Mouse (Mus musculus): ENCODE results near the gene Bptf. TPM values are rescaled to one million over a fixed set of nuclear protein-coding genes. Genes with fewer than 3 reads are reported as not detected.
A peak's percentile ranks its signal among the peaks of the same experiment; 100 is the strongest.
"Not testable (repeated sequence)": the region's sequence is repeated elsewhere in the genome, so short reads cannot be mapped to it uniquely, and the experiment has no call there.

Gene Bptf
- polyA plus RNA-seq, 1 experiment, result 58.4 TPM

DNA sequence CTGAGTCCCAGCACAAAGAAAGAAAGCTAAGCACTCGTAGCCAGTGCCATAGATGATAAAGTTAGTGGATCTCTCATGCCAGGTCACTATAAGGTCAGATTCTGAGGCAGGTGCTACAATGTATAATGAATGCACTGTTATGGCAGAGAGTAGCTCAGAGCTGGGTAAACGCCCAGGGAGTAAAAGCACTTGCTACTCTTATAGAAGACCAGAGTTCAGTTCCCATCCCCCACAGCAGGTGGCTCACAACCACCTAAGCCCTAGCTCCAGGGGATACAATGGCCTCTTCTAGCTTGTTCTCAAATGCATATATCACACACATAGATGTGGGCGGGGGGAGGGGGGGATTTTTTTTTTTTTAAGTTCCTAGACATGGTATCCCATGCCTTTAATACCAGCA is 3.8 kb upstream of the Bptf start:
- TF ChIP-seq POLR2A (IDR thresholded peaks at IDR 0.05; ENCODE audit: control insufficient read depth, extremely low read depth, insufficient read depth, low read length, poor library complexity) (no peak), CTCF (IDR thresholded peaks at IDR 0.05; ENCODE audit: borderline replicate concordance, control insufficient read depth, extremely low read depth, insufficient read depth, low read length, poor library complexity) (no peak)
- 63% methylated on average over 3 of the region's 3 CpGs for WGBS
- H3K4me3 ChIP-seq (ENCODE audit: control insufficient read depth, insufficient read depth, low read length), result no peak overlapping the region
- no peak overlapping the region for H3K27ac ChIP-seq (ENCODE audit: control insufficient read depth, insufficient read depth, low read length)
- H3K27me3 ChIP-seq (ENCODE audit: control insufficient read depth, insufficient read depth, low read length), result no peaks in the 10 kb centered on the region
- DNase-seq, result peak; percentile 37
- peaks cover 12% of the 10 kb centered on the region for H3K4me1 ChIP-seq (replicated peaks; ENCODE audit: control insufficient read depth, insufficient read depth, low read length)
- H3K36me3 ChIP-seq (ENCODE audit: control insufficient read depth, insufficient read depth, low read length), result no peaks in the 10 kb centered on the region

GRCm38 (mm10) chr11:107132426-107132825 is 499 bp upstream of the Bptf start:
- no peak for DNase-seq
- WGBS, result 14% methylated on average over 16 of the region's 16 CpGs
- Histone ChIP-seq H3K36me3 (ENCODE audit: control insufficient read depth, insufficient read depth, low read length) (no peaks in the 10 kb centered on the region), H3K27me3 (ENCODE audit: control insufficient read depth, insufficient read depth, low read length) (no peaks in the 10 kb centered on the region), H3K4me3 (ENCODE audit: control insufficient read depth, insufficient read depth, low read length) (peak overlapping the region; percentile 32), H3K4me1 (replicated peaks; ENCODE audit: control insufficient read depth, insufficient read depth, low read length) (peaks cover 7% of the 10 kb centered on the region), H3K27ac (ENCODE audit: control insufficient read depth, insufficient read depth, low read length) (no peak overlapping the region)
- no peak for TF ChIP-seq POLR2A (IDR thresholded peaks at IDR 0.05; ENCODE audit: control insufficient read depth, extremely low read depth, insufficient read depth, low read length, poor library complexity)
- TF ChIP-seq CTCF (IDR thresholded peaks at IDR 0.05; ENCODE audit: borderline replicate concordance, control insufficient read depth, extremely low read depth, insufficient read depth, low read length, poor library complexity), result no peak

DNA sequence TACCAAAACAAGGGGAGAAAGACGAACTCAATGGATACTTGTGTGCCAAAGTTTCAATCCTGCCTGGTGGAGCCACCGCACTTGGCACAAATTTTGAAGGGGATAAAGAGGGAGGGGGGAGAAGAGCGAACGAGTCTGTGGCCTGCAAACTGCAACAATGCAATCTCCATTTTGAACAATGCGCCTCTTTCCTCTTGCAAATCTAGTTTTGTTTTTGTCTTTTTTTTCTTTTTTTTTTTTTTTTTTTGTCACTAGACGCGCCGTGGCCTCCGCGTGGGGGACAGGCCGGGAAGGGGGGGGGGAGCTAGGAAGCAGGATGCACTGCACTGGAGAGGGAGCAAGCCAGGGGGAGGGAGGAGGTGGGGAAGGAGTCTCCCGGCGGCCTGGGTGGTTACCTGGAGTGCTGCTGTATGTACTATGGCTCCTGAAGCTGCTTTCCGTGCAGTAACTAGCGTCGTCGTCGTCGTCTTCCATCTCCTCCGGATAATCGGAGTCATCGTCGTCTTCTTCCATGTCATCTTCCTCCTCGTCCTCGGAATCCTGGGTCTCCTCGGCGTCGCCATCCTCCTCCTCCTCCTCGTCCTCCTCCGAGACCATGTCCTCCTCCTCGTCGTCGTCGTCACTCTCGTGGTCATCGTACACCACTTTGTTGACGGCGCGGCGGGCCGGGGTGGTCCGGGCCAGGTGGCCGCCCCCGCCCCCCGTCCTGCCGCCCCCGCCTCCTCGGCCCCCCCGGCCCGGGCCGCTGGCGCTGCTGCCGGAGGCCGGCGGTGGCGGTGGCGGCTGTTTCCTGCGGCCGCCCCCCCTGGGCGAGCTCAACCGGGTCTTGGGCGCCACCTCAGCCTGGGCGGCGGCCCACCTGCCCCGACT is 813 bp downstream of the Bptf start:
- Histone ChIP-seq H3K27ac (ENCODE audit: control insufficient read depth, insufficient read depth, low read length) (peak overlapping the region; percentile 80), H3K27me3 (ENCODE audit: control insufficient read depth, insufficient read depth, low read length) (no peaks in the 10 kb centered on the region), H3K36me3 (ENCODE audit: control insufficient read depth, insufficient read depth, low read length) (no peaks in the 10 kb centered on the region), H3K4me1 (replicated peaks; ENCODE audit: control insufficient read depth, insufficient read depth, low read length) (peaks cover 10% of the 10 kb centered on the region), H3K4me3 (ENCODE audit: control insufficient read depth, insufficient read depth, low read length) (peak overlapping the region; percentile 60)
- 3% methylated on average over 59 of the region's 65 CpGs for WGBS
- DNase-seq, result peak; percentile 66
- TF ChIP-seq POLR2A (IDR thresholded peaks at IDR 0.05; ENCODE audit: control insufficient read depth, extremely low read depth, insufficient read depth, low read length, poor library complexity), result 0 out of 2 replicates have a peak, but pooled peaks have one; percentile 16
- no peak for TF ChIP-seq CTCF (IDR thresholded peaks at IDR 0.05; ENCODE audit: borderline replicate concordance, control insufficient read depth, extremely low read depth, insufficient read depth, low read length, poor library complexity)

DNA sequence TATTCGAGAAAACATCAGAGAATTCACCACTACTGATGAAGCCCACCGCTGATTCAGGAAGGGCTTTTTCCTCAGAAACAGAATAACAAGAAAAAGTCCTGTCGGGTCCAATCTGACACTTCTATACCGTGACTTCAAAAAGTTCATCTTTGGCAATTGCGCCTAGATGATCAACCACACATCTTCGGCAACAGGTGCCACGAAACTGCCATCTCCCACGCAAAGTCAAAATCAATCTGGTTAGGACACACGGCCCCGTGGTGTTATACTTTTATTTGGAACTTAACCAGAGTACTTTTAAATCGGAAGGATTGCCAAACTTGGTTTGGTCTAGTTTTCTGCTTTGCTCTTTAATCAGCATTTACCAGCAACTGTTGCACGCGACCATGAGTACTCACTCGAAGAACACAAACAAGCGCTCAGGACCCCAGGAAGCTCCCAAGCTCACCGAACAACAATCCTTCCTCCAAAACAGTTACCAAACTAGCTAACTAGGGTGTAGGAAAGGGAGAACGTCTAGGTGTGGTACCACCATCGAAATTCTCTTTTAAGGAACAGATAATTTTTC is 1.6 kb downstream of the Bptf start:
- DNase-seq, result peak; percentile 32
- no peak for TF ChIP-seq POLR2A (IDR thresholded peaks at IDR 0.05; ENCODE audit: control insufficient read depth, extremely low read depth, insufficient read depth, low read length, poor library complexity)
- peak overlapping the region; percentile 59 for H3K27ac ChIP-seq (ENCODE audit: control insufficient read depth, insufficient read depth, low read length)
- H3K27me3 ChIP-seq (ENCODE audit: control insufficient read depth, insufficient read depth, low read length), result no peaks in the 10 kb centered on the region
- H3K4me3 ChIP-seq (ENCODE audit: control insufficient read depth, insufficient read depth, low read length), result peak overlapping the region; percentile 60
- no peaks in the 10 kb centered on the region for H3K36me3 ChIP-seq (ENCODE audit: control insufficient read depth, insufficient read depth, low read length)
- under 1% methylated on average over 18 of the region's 18 CpGs for WGBS
- peaks cover 8% of the 10 kb centered on the region for H3K4me1 ChIP-seq (replicated peaks; ENCODE audit: control insufficient read depth, insufficient read depth, low read length)

GRCm38 (mm10) chr11:107129641-107130040 is 2.3 kb downstream of the Bptf start:
- H3K4me3 ChIP-seq (ENCODE audit: control insufficient read depth, insufficient read depth, low read length), result no peak overlapping the region
- WGBS, result 2% methylated on average over 2 of the region's 2 CpGs
- TF ChIP-seq POLR2A (IDR thresholded peaks at IDR 0.05; ENCODE audit: control insufficient read depth, extremely low read depth, insufficient read depth, low read length, poor library complexity) (no peak), CTCF (IDR thresholded peaks at IDR 0.05; ENCODE audit: borderline replicate concordance, control insufficient read depth, extremely low read depth, insufficient read depth, low read length, poor library complexity) (no peak)
- H3K4me1 ChIP-seq (replicated peaks; ENCODE audit: control insufficient read depth, insufficient read depth, low read length), result peaks cover 11% of the 10 kb centered on the region
- no peak for DNase-seq
- H3K27ac ChIP-seq (ENCODE audit: control insufficient read depth, insufficient read depth, low read length), result no peak overlapping the region
- no peaks in the 10 kb centered on the region for H3K36me3 ChIP-seq (ENCODE audit: control insufficient read depth, insufficient read depth, low read length)
- H3K27me3 ChIP-seq (ENCODE audit: control insufficient read depth, insufficient read depth, low read length), result no peaks in the 10 kb centered on the region

DNA sequence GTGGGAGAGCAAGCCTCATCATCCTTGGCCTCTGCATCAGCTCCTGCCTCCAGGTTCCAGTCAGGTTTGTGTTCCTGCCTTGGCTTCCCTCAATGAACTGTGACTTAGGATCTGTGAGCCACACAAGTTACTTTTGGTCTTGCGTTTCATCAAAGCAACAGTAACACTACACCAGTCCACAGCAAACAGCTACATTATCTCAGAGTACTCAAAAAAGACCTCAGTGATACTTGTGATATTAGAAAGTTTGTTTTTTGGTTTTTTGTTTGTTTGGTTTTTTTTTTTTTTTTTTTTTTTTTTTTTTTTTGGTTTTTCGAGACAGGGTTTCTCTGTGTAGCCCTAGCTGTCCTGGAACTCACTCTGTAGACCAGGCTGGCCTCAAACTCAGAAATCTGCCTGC is 5.2 kb downstream of the Bptf start:
- 70% methylated on average over 2 of the region's 2 CpGs for WGBS
- not testable (repeated sequence) for DNase-seq; H3K36me3 ChIP-seq (ENCODE audit: control insufficient read depth, insufficient read depth, low read length); H3K4me3 ChIP-seq (ENCODE audit: control insufficient read depth, insufficient read depth, low read length); H3K27ac ChIP-seq (ENCODE audit: control insufficient read depth, insufficient read depth, low read length); H3K27me3 ChIP-seq (ENCODE audit: control insufficient read depth, insufficient read depth, low read length)
- H3K4me1 ChIP-seq (replicated peaks; ENCODE audit: control insufficient read depth, insufficient read depth, low read length), result peaks cover 20% of the 10 kb centered on the region
